Mouse (Mus musculus) bone marrow macrophage, adult 2 months (primary cell): ENCODE data around the gene Ak8. TPM values are rescaled to one million over a fixed set of nuclear protein-coding genes. Genes with fewer than 3 reads are reported as not detected.

ENCODE experiments used
- H3K27ac ChIP-seq: 2 replicates; pipeline ENCODE4 v1.5.1; 2012; ENCODE audit warnings: low read depth, low read length; ENCODE audit not compliant: insufficient read depth
- H3K4me1 ChIP-seq: 2 replicates; pipeline ENCODE4 v1.6.1; 2012; ENCODE audit warnings: low read length; ENCODE audit not compliant: control insufficient read depth, insufficient read depth
- H3K4me3 ChIP-seq: 2 replicates; pipeline ENCODE4 v1.5.1; 2012; ENCODE audit warnings: mild to moderate bottlenecking, low read length, moderate library complexity; ENCODE audit not compliant: insufficient read depth
- CTCF ChIP-seq: IDR thresholded peaks from 2 replicates; pipeline ENCODE4 v1.5.1; 2012; ENCODE audit warnings: low read depth, mild to moderate bottlenecking, low read length, moderate library complexity
- POLR2A ChIP-seq: IDR thresholded peaks from 2 replicates; pipeline ENCODE4 v1.6.1; 2012; ENCODE audit warnings: mild to moderate bottlenecking, low read depth, low read length, borderline replicate concordance
- polyA plus RNA-seq: library from polyadenylated mRNA; stranded (reverse); fragments of >200 nt; gene quantifications from 2 replicates; pipeline ENCODE4 v1.2.4, GENCODE M21; 2012; ENCODE audit not compliant: missing spikeins, insufficient read depth, insufficient read length

Ak8 gene
- polyA plus RNA-seq, 1 experiment, result 2.5 TPM

DNA sequence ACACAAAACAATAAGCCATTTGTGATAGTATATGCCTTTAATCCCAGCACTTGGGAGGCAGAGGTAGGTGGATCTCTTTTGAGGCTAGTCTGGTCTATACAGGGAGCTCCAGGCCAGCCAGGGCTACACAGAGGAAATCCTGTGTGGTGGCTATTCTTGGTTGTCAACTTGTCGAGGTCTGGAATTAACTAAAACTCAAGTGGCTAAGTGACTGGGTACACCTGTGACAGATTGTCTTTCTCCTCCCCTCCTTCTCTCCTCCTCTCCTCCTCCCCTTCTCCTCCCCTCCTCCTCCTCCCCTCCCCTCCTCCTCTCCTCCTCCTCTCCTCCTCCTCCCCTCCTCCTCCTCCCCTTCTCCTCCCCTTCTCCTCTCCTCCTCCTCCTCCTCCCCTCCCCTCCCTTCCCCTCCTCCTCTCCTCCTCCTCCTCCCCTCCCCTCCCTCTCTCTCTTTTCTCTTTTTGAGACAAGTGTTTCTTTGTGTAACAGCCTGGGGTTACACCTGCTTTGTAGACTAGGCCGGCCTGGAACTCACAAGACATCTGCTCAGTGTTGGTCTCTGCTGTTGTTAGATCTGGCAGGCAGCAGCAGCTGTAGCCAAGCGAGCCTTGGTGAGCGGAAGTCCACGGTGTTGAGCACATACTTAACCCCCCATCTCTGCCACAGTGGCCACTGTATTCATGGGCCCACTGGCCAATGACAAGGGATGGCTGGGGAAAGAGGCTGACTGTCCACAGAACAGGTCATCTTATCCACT is 110.5 kb downstream of the Ak8 start:
- H3K4me1 ChIP-seq, result 0 out of 2 replicates have a peak, but pooled peaks cover 2% of the 10 kb centered on the region
- no peak overlapping the region for H3K27ac ChIP-seq

GRCm38 (mm10) chr2:28818866-28819265 is 118.9 kb downstream of the Ak8 start:
- Histone ChIP-seq H3K27ac (no peak overlapping the region), H3K4me1 (0 out of 2 replicates have a peak, but pooled peaks cover 2% of the 10 kb centered on the region), H3K4me3 (no peak overlapping the region)
- no peak for TF ChIP-seq CTCF
- no peak for TF ChIP-seq POLR2A

More for the DNA sequence above, 110.5 kb downstream of the Ak8 start:
- TF ChIP-seq POLR2A (no peak), CTCF (no peak)
- H3K4me3 ChIP-seq, result no peak overlapping the region

DNA sequence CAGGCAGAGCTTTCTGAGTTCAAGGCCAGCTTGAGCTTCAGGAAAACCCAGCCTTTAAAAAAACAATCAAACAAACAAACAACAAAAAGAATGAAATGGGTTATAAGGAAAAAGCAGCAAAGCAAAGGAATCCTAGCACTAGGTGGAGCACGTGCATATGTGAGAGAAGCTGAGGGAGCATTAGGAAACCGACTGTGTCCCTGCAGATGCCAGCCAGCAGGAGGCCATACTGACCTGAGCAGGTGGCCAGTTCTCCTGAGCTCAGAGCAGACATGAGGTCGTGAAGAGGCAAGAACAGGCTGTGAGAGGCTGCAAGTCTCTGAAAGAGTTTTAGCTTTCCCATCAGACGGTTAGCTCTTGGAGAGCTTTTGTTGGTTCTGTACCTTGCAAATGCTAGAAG is 129.3 kb downstream of the Ak8 start:
- Histone ChIP-seq H3K4me1 (0 out of 2 replicates have a peak, but pooled peaks cover 4% of the 10 kb centered on the region), H3K4me3 (no peak overlapping the region), H3K27ac (no peak overlapping the region)
- TF ChIP-seq POLR2A, result no peak

GRCm38 (mm10) chr2:28836181-28836940 is 136.4 kb downstream of the Ak8 start:
- Histone ChIP-seq H3K27ac (peak overlapping the region; percentile 59), H3K4me1 (peaks cover 21% of the 10 kb centered on the region), H3K4me3 (peak overlapping the region; percentile 21; the same call in 1 of the 2 replicates)
- TF ChIP-seq POLR2A (no peak), CTCF (no peak)

DNA sequence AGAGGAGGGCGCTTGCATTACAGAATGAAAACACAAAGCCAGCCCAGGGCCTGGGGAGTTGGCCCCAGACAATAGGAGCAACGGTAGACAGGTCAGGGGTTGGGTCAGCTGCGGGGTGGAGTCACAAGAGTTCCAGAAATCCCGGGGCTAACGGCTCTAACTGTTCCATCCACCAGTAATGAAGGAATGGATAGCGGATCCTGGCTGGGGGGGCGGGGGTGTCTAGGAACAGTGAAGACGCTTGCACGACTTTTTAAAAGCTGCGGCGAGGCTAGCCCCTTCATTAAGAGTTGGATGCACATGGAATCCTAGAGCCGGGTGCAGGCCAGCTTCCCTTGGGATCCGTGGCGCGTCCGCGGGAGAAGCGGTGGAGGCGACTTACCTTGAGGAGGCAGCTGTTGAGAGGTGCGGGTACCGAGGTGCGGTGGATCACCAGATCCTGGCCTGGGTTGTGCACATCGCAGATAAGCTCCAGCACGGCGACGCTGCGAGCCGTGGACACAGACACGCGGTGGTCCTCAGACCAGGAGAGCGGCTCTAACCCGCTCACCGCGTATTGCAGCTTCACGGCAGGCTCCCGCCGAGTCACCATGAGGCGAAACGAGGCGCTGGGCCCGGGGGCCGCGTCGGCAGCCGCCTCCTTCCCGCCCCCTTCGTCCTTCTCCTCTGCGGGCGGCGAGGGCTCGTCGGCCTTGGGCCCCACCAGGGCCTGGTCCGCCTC is 139.7 kb downstream of the Ak8 start:
- TF ChIP-seq POLR2A, result no peak
- no peak for TF ChIP-seq CTCF
- peak overlapping the region; percentile 96 for H3K27ac ChIP-seq
- peaks cover 44% of the 10 kb centered on the region for H3K4me1 ChIP-seq
- H3K4me3 ChIP-seq, result peak overlapping the region; percentile 98

DNA sequence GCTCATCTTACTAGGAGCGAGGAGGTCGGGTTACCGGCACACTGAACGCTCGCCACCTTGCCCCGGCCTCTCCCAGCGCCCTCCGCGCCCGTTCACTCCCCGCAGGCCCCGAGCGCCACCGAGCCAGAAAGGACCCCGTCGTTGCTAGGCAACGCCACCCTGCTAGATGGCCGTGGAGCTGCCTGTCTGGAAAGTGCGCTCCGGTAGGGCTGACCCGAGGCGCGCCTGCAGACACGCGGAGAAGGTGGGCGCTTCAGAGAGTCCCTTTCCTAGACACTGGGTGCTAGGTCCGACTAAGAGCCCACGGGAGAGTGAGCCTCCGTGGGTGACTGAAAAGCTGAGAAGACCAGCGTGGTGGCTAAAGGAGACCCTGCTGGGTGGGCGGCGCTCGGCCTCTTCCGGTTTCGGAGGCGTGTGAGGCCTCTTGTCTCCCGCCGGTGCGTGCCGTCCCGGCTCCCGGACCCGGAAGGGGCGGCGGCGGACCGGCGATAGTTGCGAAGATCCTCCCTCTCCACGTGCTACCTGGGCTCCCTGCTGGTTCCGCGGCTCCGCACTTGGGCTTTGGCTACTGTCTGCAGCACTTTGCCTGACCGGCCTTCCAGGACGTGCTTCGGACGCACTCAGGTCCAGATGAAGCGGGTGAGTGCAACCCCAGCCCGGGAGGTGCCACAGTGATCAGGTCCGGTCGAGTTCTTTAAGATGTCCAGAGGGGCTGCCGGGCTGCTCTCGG is 140.4 kb downstream of the Ak8 start, which contains the start of the genes Gtf3c4 and Ddx31:
TSS of gene Gtf3c4 (minus strand) at position 139 of the 730 bp plus-strand sequence.
TSS of gene Ddx31 (plus strand) at position 185 of the 730 bp plus-strand sequence.
- peaks cover 45% of the 10 kb centered on the region for H3K4me1 ChIP-seq
- H3K4me3 ChIP-seq, result peak within 1 kb of the TSS; percentile 98
- H3K27ac ChIP-seq, result peak within 1 kb of the TSS; percentile 96
- TF ChIP-seq CTCF, result no peak
- TF ChIP-seq POLR2A, result no peak

DNA sequence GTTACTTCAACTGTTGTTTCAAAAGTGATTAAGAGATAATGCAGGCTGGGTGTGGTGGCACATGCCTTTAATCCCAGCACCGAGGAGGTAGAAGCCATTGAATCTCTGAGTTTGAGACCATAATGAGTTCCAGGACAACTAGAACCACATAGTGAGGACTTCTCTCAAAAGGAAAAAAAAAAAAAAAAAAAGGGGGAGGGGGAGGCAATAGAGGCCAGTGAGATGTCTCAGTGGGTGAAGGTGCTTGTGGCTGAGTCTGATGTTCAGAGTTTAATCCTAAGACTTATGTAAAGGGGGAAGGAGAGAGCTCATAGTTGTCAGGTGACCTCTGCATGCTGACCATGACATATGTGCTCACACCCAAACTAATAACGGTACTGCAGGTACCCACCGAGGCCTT is 142.1 kb downstream of the Ak8 start:
- peaks cover 35% of the 10 kb centered on the region for H3K4me1 ChIP-seq
- TF ChIP-seq POLR2A, result no peak
- TF ChIP-seq CTCF, result no peak
- peak overlapping the region; percentile 72 for H3K27ac ChIP-seq
- H3K4me3 ChIP-seq, result peak overlapping the region; percentile 32

GRCm38 (mm10) chr2:28848879-28849278 is 148.9 kb downstream of the Ak8 start:
- no peak for TF ChIP-seq POLR2A
- TF ChIP-seq CTCF, result no peak
- Histone ChIP-seq H3K4me3 (no peak overlapping the region), H3K4me1 (peaks cover 9% of the 10 kb centered on the region), H3K27ac (no peak overlapping the region)

GRCm38 (mm10) chr2:28852594-28852993 is 152.6 kb downstream of the Ak8 start:
- Histone ChIP-seq H3K27ac (no peak overlapping the region), H3K4me3 (no peak overlapping the region), H3K4me1 (no peaks in the 10 kb centered on the region)
- TF ChIP-seq CTCF (no peak), POLR2A (no peak)
